Comparison of ENCODE assay signal across 8 mouse cellular contexts in the genomic region with DNA sequence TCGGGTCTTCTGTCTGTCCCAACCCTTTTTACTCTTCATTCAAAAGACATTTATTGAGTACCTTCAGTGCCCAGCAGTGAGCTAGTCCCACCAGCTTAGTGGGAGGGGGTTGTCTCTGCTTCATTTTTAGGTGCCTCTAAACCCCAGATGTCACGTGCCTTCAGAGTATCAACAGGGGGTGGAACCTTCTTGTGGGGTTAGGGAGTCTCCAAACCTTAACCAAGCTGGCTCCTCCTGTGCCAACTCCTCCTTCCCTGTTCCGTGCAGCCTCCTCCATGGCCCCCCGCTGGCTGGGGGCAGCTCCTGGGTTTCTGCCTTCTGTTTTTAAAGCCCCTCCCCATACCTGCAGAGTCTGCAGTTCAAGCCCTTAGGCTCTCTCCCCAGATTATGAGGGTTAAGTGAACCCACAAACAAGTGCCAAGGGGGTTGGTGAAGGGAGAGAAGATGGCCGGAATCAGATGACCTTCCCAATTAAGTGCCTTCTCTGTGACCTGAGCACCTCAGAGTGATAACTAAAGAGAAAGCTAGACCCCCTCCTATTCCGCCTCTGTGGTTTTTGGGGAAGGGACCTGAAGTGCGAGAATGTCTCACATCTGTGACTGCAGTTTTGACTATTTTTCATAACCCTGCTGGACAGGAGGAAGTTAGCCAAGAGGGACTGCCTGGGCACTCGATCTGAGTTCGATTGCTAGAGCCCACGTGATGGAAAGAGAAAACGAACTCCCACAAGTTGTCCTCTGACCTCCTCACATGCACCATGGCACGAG. TPM values are rescaled to one million over a fixed set of nuclear protein-coding genes. Genes with fewer than 3 reads are reported as not detected.
A peak's percentile ranks its signal among the peaks of the same experiment; 100 is the strongest.
DNase-seq lines count a peak whose midpoint lies in the region; ATAC-seq and TF ChIP-seq lines count a peak whose summit lies in the region.
"Not testable (repeated sequence)": the region's sequence is repeated elsewhere in the genome, so short reads cannot be mapped to it uniquely, and the experiment has no call there.

No protein-coding gene starts in this region.

- H3K4me1 ChIP-seq in embryonic facial prominence, embryonic 15.5 days: peaks cover 34% of the 10 kb centered on the region
- peaks cover 41% of the 10 kb centered on the region for H3K4me1 ChIP-seq in heart, embryonic 10.5 days
- H3K4me1 ChIP-seq in limb, embryonic 10.5 days: peaks cover 40% of the 10 kb centered on the region
- not testable (repeated sequence) for H3K4me1 ChIP-seq in lung, embryonic 14.5 days (ENCODE audit: insufficient read depth); midbrain, postnatal 0 days (ENCODE audit: insufficient read depth, low read length); stomach, postnatal 0 days (replicated peaks; ENCODE audit: control insufficient read depth, insufficient read depth)

- H3K9ac ChIP-seq in embryonic facial prominence, embryonic 15.5 days; midbrain, postnatal 0 days (replicated peaks; ENCODE audit: low read length, poor library complexity, severe bottlenecking); stomach, postnatal 0 days (ENCODE audit: low read length): not testable (repeated sequence)
- peak overlapping the region; percentile 26 for H3K9ac ChIP-seq in lung, embryonic 14.5 days

- peak overlapping the region; percentile 44 for H3K4me3 ChIP-seq in embryonic facial prominence, embryonic 15.5 days (replicated peaks)
- peak overlapping the region; percentile 57 for H3K4me3 ChIP-seq in heart, embryonic 10.5 days
- H3K4me3 ChIP-seq in limb, embryonic 10.5 days: peak overlapping the region; percentile 56
- peak overlapping the region; percentile 41 for H3K4me3 ChIP-seq in lung, embryonic 14.5 days (ENCODE audit: low read depth, low read length)
- H3K4me3 ChIP-seq in midbrain, postnatal 0 days (ENCODE audit: low read depth, low read length): peak overlapping the region; percentile 45
- not testable (repeated sequence) for H3K4me3 ChIP-seq in stomach, postnatal 0 days (ENCODE audit: low read depth, low read length)

- TF ChIP-seq CTCF in lung, embryonic 14.5 days (IDR thresholded peaks at IDR 0.05; ENCODE audit: low read depth); midbrain, postnatal 0 days (IDR thresholded peaks at IDR 0.05); stomach, postnatal 0 days (IDR thresholded peaks at IDR 0.05; ENCODE audit: low read depth): not testable (repeated sequence)

- ATAC-seq in embryonic facial prominence, embryonic 15.5 days (ENCODE audit: insufficient number of reproducible peaks, low FRiP score, low TSS enrichment, low read depth): 0 out of 2 replicates have a peak, but pooled peaks have one; percentile 0
- ATAC-seq in lung, embryonic 14.5 days (ENCODE audit: insufficient read depth); midbrain, postnatal 0 days (ENCODE audit: low FRiP score); stomach, postnatal 0 days (ENCODE audit: low FRiP score, low TSS enrichment): not testable (repeated sequence)

- TF ChIP-seq EP300 in stomach, postnatal 0 days (optimal IDR thresholded peaks at IDR 0.05): not testable (repeated sequence)

- H3K27ac ChIP-seq in embryonic facial prominence, embryonic 15.5 days (replicated peaks): peak overlapping the region; percentile 94
- H3K27ac ChIP-seq in heart, embryonic 10.5 days: peak overlapping the region; percentile 88
- H3K27ac ChIP-seq in limb, embryonic 10.5 days: peak overlapping the region; percentile 91
- H3K27ac ChIP-seq in lung, embryonic 14.5 days (ENCODE audit: low read depth): peak overlapping the region; percentile 90
- not testable (repeated sequence) for H3K27ac ChIP-seq in midbrain, postnatal 0 days (ENCODE audit: low read depth, low read length)
- H3K27ac ChIP-seq in stomach, postnatal 0 days (replicated peaks): peak overlapping the region; percentile 89

- WGBS in embryonic facial prominence, embryonic 15.5 days: 5% methylated on average over 12 of the region's 12 CpGs
- WGBS in heart, embryonic 10.5 days: 7% methylated on average over 12 of the region's 12 CpGs
- 8% methylated on average over 12 of the region's 12 CpGs for WGBS in limb, embryonic 10.5 days
- 4% methylated on average over 11 of the region's 12 CpGs for WGBS in lung, embryonic 14.5 days
- WGBS in midbrain, postnatal 0 days: 14% methylated on average over 11 of the region's 12 CpGs
- WGBS in stomach, postnatal 0 days: 3% methylated on average over 12 of the region's 12 CpGs

- H3K9me3 ChIP-seq in embryonic facial prominence, embryonic 15.5 days (replicated peaks); heart, embryonic 10.5 days; limb, embryonic 10.5 days (replicated peaks); lung, embryonic 14.5 days (ENCODE audit: low read depth, low read length); midbrain, postnatal 0 days (ENCODE audit: low read length); stomach, postnatal 0 days (ENCODE audit: control insufficient read depth, low read length): not testable (repeated sequence)

- H3K27me3 ChIP-seq in embryonic facial prominence, embryonic 15.5 days; heart, embryonic 10.5 days (ENCODE audit: insufficient read depth, poor library complexity, severe bottlenecking); limb, embryonic 10.5 days (ENCODE audit: low read depth, poor library complexity, severe bottlenecking); lung, embryonic 14.5 days (ENCODE audit: insufficient read depth, low read length); midbrain, postnatal 0 days (ENCODE audit: insufficient read depth, low read length); stomach, postnatal 0 days (ENCODE audit: control insufficient read depth, insufficient read depth, low read length): not testable (repeated sequence)

- DNase-seq in adrenal gland, adult (ENCODE audit: inconsistent age in 2 of 2, low spot score in 1 of 2): peak; percentile 70 to 89
- not testable (repeated sequence) for DNase-seq in heart, embryonic 10.5 days (ENCODE audit: low spot score); limb, embryonic 10.5 days (ENCODE audit: low spot score); lung, embryonic 14.5 days; midbrain, postnatal 0 days (ENCODE audit: low spot score); stomach, postnatal 0 days (ENCODE audit: low spot score)
- DNase-seq in induced T-regulatory cell, adult 2 months (ENCODE audit: low read depth): peak; percentile 48

- H3K36me3 ChIP-seq in embryonic facial prominence, embryonic 15.5 days: peaks cover 19% of the 10 kb centered on the region
- peaks cover 28% of the 10 kb centered on the region for H3K36me3 ChIP-seq in heart, embryonic 10.5 days
- peaks cover 30% of the 10 kb centered on the region for H3K36me3 ChIP-seq in limb, embryonic 10.5 days
- peaks cover 25% of the 10 kb centered on the region for H3K36me3 ChIP-seq in lung, embryonic 14.5 days (ENCODE audit: insufficient read depth)
- H3K36me3 ChIP-seq in midbrain, postnatal 0 days (ENCODE audit: insufficient read depth, low read length): not testable (repeated sequence)
- H3K36me3 ChIP-seq in stomach, postnatal 0 days (ENCODE audit: control insufficient read depth, insufficient read depth, low read length): peaks cover 11% of the 10 kb centered on the region

- peak overlapping the region; percentile 80 for H3K4me2 ChIP-seq in embryonic facial prominence, embryonic 15.5 days (replicated peaks)
- peak overlapping the region; percentile 88 for H3K4me2 ChIP-seq in lung, embryonic 14.5 days
- peak overlapping the region; percentile 76 for H3K4me2 ChIP-seq in midbrain, postnatal 0 days (ENCODE audit: low read depth, low read length, poor library complexity, severe bottlenecking)
- H3K4me2 ChIP-seq in stomach, postnatal 0 days (replicated peaks; ENCODE audit: low read depth): 0 out of 2 replicates have a peak overlapping the region, but pooled peaks have one; percentile 32

RNA-seq across cellular contexts. Expression of gene Ctdsp1, which starts 5.3 kb away (rescaled TPM):
- 86.6 and 89.3 TPM in 2 replicates for polyA plus RNA-seq in embryonic facial prominence, embryonic 15.5 days (2015; fragmentation: Nextera tagmentation; extraction: Ambion mirVana)
- polyA plus RNA-seq in heart, embryonic 10.5 days (2016; fragmentation: Nextera tagmentation; extraction: Ambion mirVana): 55.9 and 69.2 TPM in 2 replicates
- 50.5 and 61.4 TPM in 2 replicates for polyA plus RNA-seq in limb, embryonic 10.5 days (2016; fragmentation: Nextera tagmentation; extraction: Ambion mirVana)
- polyA plus RNA-seq in lung, embryonic 14.5 days (2014; fragmentation: Nextera tagmentation; extraction: Ambion mirVana): 99.4 and 102 TPM in 2 replicates
- 23.9 and 29.3 TPM in 2 replicates for total RNA-seq in midbrain, postnatal 0 days (2014; rRNA removed)
- polyA plus RNA-seq in midbrain, postnatal 0 days (2015; fragmentation: Nextera tagmentation; extraction: Ambion mirVana): 11.7 and 12.1 TPM in 2 replicates
- 45.2 and 47.4 TPM in 2 replicates for polyA plus RNA-seq in stomach, postnatal 0 days (2015; fragmentation: Nextera tagmentation; extraction: Ambion mirVana)

RNA-seq across cellular contexts. Expression of gene Vil1, which starts 12.5 kb away (rescaled TPM):
- 0.08 and 0.16 TPM in 2 replicates for polyA plus RNA-seq in embryonic facial prominence, embryonic 15.5 days (2015; fragmentation: Nextera tagmentation; extraction: Ambion mirVana)
- polyA plus RNA-seq in heart, embryonic 10.5 days (2016; fragmentation: Nextera tagmentation; extraction: Ambion mirVana): 0.94 and 1.1 TPM in 2 replicates
- polyA plus RNA-seq in limb, embryonic 10.5 days (2016; fragmentation: Nextera tagmentation; extraction: Ambion mirVana): 0.23 and 0.31 TPM in 2 replicates
- 0.42 and 0.43 TPM in 2 replicates for polyA plus RNA-seq in lung, embryonic 14.5 days (2014; fragmentation: Nextera tagmentation; extraction: Ambion mirVana)
- total RNA-seq in midbrain, postnatal 0 days (2014; rRNA removed): 0.38 and 0.80 TPM in 2 replicates
- polyA plus RNA-seq in midbrain, postnatal 0 days (2015; fragmentation: Nextera tagmentation; extraction: Ambion mirVana): 0.31 and 0.43 TPM in 2 replicates
- polyA plus RNA-seq in stomach, postnatal 0 days (2015; fragmentation: Nextera tagmentation; extraction: Ambion mirVana): 11.1 and 12.8 TPM in 2 replicates

RNA-seq across cellular contexts. Expression of gene Slc11a1, which starts 21.6 kb away (rescaled TPM):
- 3.7 and 4.7 TPM in 2 replicates for polyA plus RNA-seq in embryonic facial prominence, embryonic 15.5 days (2015; fragmentation: Nextera tagmentation; extraction: Ambion mirVana)
- polyA plus RNA-seq in heart, embryonic 10.5 days (2016; fragmentation: Nextera tagmentation; extraction: Ambion mirVana): 1.1 and 1.6 TPM in 2 replicates
- 0.69 and 1.2 TPM in 2 replicates for polyA plus RNA-seq in limb, embryonic 10.5 days (2016; fragmentation: Nextera tagmentation; extraction: Ambion mirVana)
- 3.1 and 3.5 TPM in 2 replicates for polyA plus RNA-seq in lung, embryonic 14.5 days (2014; fragmentation: Nextera tagmentation; extraction: Ambion mirVana)
- 7.8 and 12.6 TPM in 2 replicates for total RNA-seq in midbrain, postnatal 0 days (2014; rRNA removed)
- 1.3 and 1.7 TPM in 2 replicates for polyA plus RNA-seq in midbrain, postnatal 0 days (2015; fragmentation: Nextera tagmentation; extraction: Ambion mirVana)
- 3.0 and 3.8 TPM in 2 replicates for polyA plus RNA-seq in stomach, postnatal 0 days (2015; fragmentation: Nextera tagmentation; extraction: Ambion mirVana)

RNA-seq across cellular contexts. Expression of gene Catip, which starts 34.7 kb away (rescaled TPM):
- 2.5 and 2.8 TPM in 2 replicates for polyA plus RNA-seq in embryonic facial prominence, embryonic 15.5 days (2015; fragmentation: Nextera tagmentation; extraction: Ambion mirVana)
- polyA plus RNA-seq in heart, embryonic 10.5 days (2016; fragmentation: Nextera tagmentation; extraction: Ambion mirVana): 0.20 and 0.28 TPM in 2 replicates
- 0.29 and 0.38 TPM in 2 replicates for polyA plus RNA-seq in limb, embryonic 10.5 days (2016; fragmentation: Nextera tagmentation; extraction: Ambion mirVana)
- polyA plus RNA-seq in lung, embryonic 14.5 days (2014; fragmentation: Nextera tagmentation; extraction: Ambion mirVana): 0.62 and 0.63 TPM in 2 replicates
- total RNA-seq in midbrain, postnatal 0 days (2014; rRNA removed): 2.7 and 4.0 TPM in 2 replicates
- 1.6 and 2.4 TPM in 2 replicates for polyA plus RNA-seq in midbrain, postnatal 0 days (2015; fragmentation: Nextera tagmentation; extraction: Ambion mirVana)
- 0.50 and 0.73 TPM in 2 replicates for polyA plus RNA-seq in stomach, postnatal 0 days (2015; fragmentation: Nextera tagmentation; extraction: Ambion mirVana)

Comparison
In these comparisons a context has a peak if more than half of its experiments do, and no peak if none do; other contexts are left out.
1. H3K4me2 ChIP-seq: peak in every context shown above with its lines; median percentile 88 in lung, embryonic 14.5 days; 80 in embryonic facial prominence, embryonic 15.5 days; 76 in midbrain, postnatal 0 days; 32 in stomach, postnatal 0 days.